25 mouse cellular contexts compared by ENCODE assay signal in the genomic region with DNA sequence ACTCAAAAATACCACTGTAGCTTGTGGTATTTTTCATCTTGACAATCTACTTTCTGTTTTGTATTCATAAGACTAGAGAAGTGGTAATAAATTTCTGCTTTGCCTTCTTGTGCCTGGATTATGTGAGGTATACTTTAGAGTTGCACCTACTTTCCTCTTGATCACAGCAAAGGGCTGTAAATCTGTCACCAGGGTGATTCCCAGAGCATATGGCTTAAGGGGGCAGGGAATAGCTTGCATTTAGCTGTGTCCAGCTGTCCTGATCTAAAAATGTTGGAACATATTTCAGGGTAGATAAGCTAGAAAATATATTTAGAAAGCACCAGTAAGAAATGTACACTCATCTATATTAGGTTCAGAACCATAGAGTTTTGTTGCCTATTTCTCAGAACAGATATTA. TPM values are rescaled to one million over a fixed set of nuclear protein-coding genes. Genes with fewer than 3 reads are reported as not detected.
"Had no signal": no experiment of that assay in that cellular context is flagged by ENCODE, and none has a peak within 500 bp of the region (broad histone marks: within the 10 kb centered on the region; RNA-seq: fewer than 3 reads in every experiment).

No protein-coding gene starts in this region.

- H3K4me3 ChIP-seq: intestine, embryonic 15.5 days; kidney, embryonic 15.5 days; limb, embryonic 12.5 days; limb, embryonic 15.5 days; midbrain, embryonic 12.5 days; midbrain, embryonic 15.5 days; neural tube, embryonic 13.5 days had no signal

- H3K27me3 ChIP-seq: intestine, embryonic 15.5 days; kidney, embryonic 15.5 days; limb, embryonic 12.5 days; limb, embryonic 15.5 days; midbrain, embryonic 12.5 days; midbrain, embryonic 15.5 days; neural tube, embryonic 13.5 days had no signal

- H3K27ac ChIP-seq: intestine, embryonic 15.5 days; kidney, embryonic 15.5 days; limb, embryonic 12.5 days; limb, embryonic 15.5 days; liver, embryonic 14.5 days; midbrain, embryonic 12.5 days; midbrain, embryonic 15.5 days; neural tube, embryonic 13.5 days; stomach, postnatal 0 days had no signal

- ATAC-seq: intestine, embryonic 15.5 days; liver, postnatal 0 days; lung, postnatal 0 days; midbrain, embryonic 15.5 days had no signal

- H3K36me3 ChIP-seq: intestine, embryonic 15.5 days; kidney, embryonic 15.5 days; limb, embryonic 12.5 days; limb, embryonic 15.5 days; midbrain, embryonic 12.5 days; midbrain, embryonic 15.5 days; neural tube, embryonic 13.5 days had no signal

- H3K4me2 ChIP-seq: intestine, embryonic 15.5 days; kidney, embryonic 15.5 days; limb, embryonic 12.5 days; limb, embryonic 15.5 days; liver, embryonic 11.5 days; lung, embryonic 14.5 days; midbrain, embryonic 12.5 days; midbrain, embryonic 15.5 days; neural tube, embryonic 13.5 days had no signal

- DNase-seq: kidney, adult 11 months; kidney, adult 8-10 months; kidney, postnatal 10 days; kidney, postnatal 36 days; layer of hippocampus, postnatal 36 days; left cerebral cortex, postnatal 4 days; liver, postnatal 0 days; lung, embryonic 14.5 days; lung, postnatal 36 days; retina, postnatal 1 day; thymus, postnatal 36 days had no signal

RNA-seq across cellular contexts. Expression of a gene that starts 18.2 kb away (rescaled TPM):
- total RNA-seq: neutrophil, adult 5-6 weeks had no signal

RNA-seq across cellular contexts. Expression of a gene that starts 53.0 kb away (rescaled TPM):
- total RNA-seq: layer of hippocampus, postnatal 10 days; layer of hippocampus, postnatal 36 days; left cerebral cortex, postnatal 10 days had no signal
- polyA plus RNA-seq: kidney, embryonic 15.5 days; limb, embryonic 12.5 days; lung, embryonic 14.5 days; lung, postnatal 0 days; midbrain, embryonic 12.5 days; midbrain, embryonic 15.5 days had no signal
